Mouse (Mus musculus) lung, postnatal 36 days (tissue): ENCODE data around the gene Klkb1.
A peak's percentile ranks its signal among the peaks of the same experiment; 100 is the strongest.

Experiments
- DNase-seq: peaks from one replicate; pipeline ENCODE4 v3.0.0; 2022; ENCODE audit warnings: mixed read lengths

Klkb1 gene

DNA sequence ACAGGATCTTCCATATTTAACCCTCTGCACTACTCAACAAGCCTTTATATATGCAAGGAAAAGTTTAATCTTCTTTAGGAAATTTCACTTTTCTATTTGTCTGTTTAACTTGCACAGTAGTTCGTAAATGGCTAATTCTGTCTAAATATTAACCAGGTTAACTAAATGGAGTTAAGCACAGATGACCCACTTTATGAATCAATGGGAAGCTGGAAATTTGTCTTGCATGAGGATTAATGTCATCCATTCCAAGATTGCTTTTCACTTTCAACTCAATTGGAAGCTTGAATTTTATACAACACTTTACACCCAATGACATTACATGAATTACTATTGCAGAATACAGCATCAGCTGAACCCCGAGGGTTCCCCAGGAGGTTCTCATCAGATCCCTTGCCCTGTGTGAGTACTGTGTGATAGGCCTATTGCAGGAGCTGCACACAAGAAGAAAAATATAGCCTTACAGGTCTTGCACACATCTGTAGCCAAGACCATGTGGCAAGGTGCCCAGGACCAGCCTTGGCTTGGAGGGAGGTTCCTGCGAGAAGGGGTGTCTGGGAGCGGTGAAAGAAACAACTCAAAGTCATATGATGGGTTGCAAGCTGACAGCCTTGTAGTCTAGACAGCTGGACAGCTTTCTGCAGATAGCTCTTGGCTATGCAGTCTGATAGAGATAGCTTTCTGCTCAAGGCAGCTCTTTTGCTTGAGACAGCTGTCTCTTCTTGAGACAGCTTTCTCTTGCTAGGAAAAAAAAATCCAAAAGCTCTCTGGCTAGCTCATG is 26.9 kb downstream of the Klkb1 start:
- DNase-seq, result peak; percentile 12

DNA sequence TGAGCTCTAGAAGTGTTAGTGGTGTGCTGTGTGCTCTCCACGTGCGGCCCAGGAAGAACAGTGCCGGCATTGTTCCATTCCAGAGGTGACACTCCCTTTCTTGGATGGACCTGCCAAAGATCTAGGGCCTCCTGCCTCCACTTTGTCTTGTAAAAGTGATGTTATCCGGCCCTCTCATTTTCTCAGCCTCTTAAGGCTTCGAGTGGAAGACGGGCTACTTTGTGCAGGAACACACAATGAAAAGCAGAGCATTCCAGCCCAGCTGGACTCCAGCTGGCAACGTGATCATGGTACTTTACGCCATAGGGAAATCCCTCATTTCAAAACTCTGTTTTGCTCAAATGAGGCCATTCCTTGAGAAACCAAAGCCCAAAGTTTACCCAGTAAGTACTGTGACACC is 27.7 kb downstream of the Klkb1 start:
- DNase-seq, result peak; percentile 71

DNA sequence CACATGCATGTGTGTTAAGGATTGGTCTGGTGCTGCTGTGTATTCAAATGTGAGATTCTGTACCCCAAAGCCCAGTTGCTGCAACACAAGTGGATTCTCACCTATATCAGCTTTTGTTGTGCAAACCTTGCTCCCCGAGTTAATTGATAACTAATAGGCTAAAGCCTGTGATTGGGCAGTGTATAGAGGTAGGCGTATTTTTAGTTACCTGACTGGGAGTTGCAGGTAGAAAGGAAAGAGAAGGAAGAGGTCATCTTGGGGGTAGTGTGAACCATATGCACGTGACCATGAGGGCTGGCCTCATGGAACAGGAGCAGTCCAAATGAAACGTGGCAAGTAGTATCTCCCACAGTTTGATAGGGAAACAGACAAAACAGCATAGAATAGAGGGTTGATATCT is 29.7 kb downstream of the Klkb1 start:
- no peak for DNase-seq

DNA sequence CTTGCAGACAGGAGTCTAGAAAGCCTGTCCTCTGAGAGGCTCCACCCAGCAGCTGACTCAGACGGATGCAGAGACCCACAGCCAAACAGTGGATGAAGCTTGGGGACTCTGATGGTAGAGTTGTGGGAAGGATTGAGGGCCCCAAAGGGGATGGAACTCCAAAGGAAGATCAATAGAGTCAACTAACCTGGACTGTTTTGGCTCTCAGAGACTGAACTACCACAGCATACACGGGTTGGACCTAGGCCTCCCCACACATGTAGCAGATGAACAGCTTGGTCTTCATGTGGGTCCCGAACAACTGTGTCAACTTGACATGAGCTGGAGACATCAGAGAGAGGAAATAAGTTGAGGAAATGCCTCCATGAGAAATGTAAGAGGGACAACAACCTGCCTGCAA is 31.8 kb downstream of the Klkb1 start:
- DNase-seq, result no peak

DNA sequence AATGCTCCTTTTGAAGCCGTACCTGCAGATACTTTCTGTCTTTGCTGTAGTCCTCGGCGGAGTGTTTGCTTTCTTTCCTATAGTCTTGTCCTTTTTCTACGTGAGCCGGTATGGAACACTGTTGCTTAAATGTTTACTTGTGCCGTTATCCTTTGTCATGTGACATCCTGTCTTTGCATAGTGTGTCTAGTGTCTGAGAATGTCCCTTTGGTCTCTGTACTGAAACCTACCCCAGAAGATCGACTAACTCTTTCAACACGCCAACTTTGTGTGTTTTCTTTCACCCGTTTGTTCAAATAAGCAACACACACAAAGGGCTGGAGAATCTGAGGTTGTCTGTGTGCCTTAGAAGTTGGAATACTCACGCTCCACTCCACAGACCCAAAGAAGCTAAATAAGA is 32.7 kb downstream of the Klkb1 start, which contains the start of gene F11:
TSS of gene F11 (minus strand) at position 112 of the 400 bp plus-strand sequence.
- no peak for DNase-seq

DNA sequence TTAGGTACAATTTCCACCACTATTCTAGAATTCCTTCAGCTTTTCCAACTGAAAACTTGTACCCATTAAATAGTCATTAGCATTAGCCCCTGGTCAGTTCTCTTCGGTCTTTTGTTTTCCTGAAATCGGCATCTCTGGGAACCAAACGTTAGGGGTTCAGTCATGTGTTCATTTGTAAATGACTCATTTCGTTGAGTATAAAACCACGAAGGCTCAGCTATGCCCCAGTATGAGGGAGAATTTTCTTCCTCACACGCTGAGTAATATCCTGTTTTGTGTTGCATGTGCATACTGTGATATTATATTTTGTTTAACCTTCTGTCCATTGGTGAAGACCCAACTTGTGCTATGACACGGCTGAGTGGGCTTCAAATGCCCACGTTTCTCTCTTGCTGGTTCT is 36.2 kb downstream of the Klkb1 start:
- no peak for DNase-seq

DNA sequence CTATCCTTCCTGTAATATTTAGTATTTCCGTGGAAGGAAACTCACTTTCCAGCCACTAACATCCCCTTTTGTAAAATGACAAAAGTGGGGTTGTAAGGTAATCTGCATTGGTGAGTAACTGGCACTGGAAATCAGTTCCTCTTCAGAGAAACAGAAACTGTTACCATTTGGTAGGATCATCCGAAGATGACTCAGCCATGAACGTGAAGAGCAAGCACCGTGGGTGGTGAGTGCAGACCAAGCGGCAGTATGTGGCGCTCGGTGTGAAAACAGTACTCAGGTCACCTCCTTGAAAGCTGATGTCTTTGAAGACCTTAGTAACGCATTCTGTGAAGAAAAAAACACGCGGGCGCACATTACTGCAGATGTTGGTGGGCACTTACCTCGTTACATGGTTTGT is 39.6 kb downstream of the Klkb1 start:
- no peak for DNase-seq

DNA sequence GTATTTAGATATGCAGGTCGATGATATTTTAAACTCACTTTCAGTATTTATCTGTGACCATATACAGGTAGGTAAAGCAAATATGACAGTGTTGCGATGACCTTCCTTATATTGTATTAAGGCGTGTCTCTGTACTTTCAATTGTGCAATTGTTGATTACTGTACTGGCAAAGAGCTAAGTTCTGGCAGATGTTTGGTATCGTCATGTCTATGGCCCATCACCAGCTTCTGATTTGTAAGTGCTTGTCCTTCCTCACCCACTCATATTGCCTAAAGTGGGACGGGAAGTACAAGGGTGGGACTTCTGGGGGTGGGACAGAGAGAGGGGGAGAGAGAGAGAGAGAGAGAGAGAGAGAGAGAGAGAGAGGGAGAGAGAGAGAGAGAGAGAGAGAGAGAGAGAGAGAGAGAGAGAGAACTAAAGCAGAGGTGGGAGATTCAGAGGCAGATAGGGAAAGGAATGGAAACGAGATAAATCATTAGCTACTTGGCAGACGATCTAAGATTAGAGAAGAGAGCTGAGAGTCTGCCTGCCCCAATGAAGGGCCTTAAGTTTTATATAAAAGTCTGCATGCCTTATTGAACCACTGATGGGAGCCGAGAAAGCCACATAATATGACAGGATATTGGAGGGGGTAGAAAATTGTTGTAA is 40.3 kb downstream of the Klkb1 start:
- DNase-seq, result no peak

DNA sequence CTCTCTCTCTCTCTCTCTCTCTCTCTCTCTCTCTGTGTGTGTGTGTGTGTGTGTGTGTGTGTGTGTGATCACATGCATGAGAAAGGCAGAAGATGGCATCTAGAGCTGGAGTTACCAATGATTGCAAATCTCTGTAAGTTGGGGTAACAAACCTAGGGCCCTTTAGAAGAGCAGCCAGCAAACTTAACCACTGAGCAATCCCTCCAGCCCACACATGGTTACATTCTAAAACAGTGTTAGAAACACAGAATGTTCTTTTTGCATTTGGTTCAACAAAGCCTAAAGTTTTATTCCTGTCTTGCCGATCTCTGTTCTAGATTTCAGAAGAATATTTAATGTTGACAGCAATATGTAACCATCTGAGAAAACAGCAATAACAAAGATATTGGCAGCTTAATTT is 41.1 kb downstream of the Klkb1 start:
- no peak for DNase-seq

DNA sequence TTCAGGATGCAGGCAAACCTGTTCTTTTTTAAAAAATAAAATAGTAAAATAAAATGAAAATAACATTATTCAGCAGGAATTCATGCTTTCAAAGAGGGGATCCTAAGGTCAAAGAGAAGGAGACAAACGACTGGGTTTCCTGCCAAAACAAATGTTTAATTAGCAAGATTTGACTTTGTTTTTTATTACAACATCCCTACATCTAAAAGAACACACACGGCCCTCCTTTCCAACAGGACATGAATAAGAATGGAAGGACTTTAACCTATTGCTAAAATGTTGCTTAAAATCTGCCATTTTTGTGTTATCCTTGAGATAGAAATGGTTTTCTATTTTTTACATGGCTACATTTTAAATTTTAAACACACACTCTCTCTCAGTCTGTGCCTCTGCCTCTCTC is 41.5 kb downstream of the Klkb1 start:
- DNase-seq, result no peak

DNA sequence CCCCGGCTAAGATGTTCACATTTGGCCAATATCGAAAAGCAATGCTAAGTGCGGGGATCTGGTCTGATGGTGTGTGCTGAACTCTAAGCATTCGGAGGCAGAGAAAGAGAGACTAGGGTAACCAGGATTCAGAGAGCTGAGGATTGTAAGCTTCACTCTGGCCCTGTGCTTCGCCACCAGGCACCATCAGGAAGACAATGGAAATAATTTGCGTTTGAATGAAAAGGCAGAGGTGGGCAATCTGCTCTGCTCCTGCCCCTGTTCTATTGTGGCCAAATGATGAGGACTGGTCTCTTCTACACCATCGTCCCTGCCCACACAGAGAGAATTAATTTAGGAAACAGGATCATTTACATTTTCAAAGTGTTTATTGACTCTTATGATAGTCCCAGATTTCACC is 48.4 kb downstream of the Klkb1 start:
- no peak for DNase-seq

DNA sequence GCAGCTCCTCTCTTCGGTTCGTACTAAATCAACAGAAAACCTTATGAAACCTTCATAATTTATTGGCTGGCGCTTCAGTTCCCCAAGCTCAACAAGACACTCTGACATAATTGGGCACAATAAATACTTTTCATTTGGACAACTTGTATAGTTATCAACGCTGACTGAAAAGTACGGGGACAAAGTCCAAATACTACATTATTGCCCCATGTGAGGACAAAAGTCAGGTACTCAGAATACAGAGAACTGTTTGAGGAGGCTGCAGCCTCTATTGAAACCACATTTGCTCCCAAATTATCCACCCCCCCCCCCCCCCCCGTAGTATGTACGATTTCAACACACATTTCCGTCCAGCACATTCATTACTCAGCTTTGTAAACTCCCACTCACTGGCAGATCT is 55.3 kb downstream of the Klkb1 start:
- DNase-seq, result no peak

DNA sequence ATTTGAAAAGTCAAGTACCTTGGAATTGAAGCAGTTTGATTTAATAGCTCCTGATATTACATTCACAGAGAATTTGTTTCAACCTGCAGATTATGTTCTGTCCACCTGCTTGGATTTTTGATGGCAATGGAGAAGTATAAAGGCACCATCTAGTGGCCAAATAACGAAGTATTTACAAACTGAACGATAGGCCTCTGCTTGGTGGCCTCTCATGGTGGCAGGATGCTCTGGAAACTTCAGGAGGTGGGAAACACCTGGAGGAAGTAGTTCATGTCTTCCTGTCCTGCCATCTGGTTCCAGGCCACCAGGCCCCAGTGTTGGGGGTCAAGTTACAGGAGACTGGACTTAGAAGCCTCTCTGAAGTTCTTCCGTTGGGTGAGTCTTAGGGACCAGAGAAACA is 56.4 kb downstream of the Klkb1 start:
- peak; percentile 64 for DNase-seq

DNA sequence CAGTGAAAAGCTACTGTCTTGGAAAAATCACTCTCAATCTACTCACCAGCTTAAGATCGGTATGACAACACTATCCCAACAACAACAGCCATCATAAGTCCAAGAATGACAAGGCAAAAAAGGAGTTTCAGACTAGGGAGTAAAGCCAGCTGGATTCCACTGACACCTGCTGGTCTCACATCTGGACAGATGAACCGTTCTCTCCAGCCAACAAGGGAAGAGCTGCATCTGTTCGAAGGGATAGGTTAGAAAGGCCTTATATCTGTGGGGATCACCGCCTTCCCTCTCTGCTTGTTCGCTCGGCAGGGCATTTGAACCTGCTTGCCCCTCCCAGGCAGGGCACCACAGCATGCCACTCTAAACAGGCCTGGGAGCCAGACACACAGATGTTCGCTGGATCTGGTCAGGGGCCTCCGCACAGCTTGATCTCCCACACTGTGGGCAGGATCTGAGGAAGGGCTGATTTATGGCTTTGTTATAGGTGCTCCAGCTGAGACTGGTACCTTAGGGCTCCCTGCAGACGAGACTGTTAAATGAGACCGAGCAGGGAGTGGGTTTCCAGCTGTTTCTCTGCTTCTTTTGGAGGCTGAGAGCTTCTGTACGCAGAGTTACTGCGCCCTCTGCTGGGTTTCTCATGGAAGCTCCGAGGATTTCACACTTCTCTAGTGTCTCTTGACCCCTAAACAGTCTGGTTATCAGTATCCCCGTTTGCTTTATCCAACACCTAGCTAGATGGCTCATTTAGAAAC is 58.3 kb downstream of the Klkb1 start:
- DNase-seq, result peak; percentile 46

DNA sequence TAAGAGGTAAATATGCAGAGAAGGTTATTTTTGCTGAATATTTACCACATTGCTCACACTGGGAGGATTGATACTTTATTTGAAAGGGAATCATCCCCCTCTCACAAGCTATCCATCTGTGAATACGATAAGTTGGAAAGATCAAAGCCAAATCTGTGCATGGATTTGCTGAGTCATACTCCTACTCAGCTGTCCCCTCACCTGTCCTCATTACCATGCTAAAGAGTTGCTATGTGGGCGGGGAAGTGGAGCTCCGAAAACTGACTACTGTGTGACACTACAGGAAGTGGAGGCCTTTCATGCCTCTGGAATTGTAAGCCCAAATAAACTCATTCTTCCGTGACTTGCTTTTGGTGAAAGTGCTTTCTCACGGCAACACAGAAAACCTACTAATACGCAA is 59.4 kb downstream of the Klkb1 start:
- no peak for DNase-seq

DNA sequence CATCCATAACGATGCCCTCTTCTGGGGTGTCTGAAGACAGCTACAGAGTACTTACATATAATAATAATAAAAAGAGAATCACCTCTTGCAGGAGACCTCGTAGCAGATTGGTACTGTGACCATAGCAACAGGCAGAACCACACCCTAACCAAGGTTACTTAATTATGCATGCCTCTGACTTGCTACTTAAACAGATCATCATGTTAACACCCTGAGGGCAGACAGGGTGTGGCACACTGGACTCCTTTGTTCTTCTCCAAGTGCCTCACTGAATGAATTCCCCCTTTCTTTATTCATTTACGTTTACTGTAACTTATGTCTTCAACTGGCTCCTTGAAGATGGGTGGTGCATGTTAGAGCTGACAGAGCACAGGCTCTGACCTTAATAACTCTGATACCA is 61.4 kb downstream of the Klkb1 start:
- DNase-seq, result no peak
